Mouse (Mus musculus) gonadal fat pad, adult 2 months (tissue): ENCODE measurements around the gene Amd1. TPM values are rescaled to one million over a fixed set of nuclear protein-coding genes. Genes with fewer than 3 reads are reported as not detected.
A peak's percentile ranks its signal among the peaks of the same experiment; 100 is the strongest.

Source experiments
- DNase-seq: peaks from one replicate; pipeline ENCODE4 v3.0.0-alpha.2; 2012; ENCODE audit warnings: low read depth
- polyA plus RNA-seq: library from polyadenylated mRNA; depleted of rRNA; stranded (reverse); fragments of >200 nt; gene quantifications from 2 replicates; pipeline ENCODE4 v1.2.3, GENCODE M21; 2012; rRNA removed

Amd1 gene
- polyA plus RNA-seq, 1 experiment = 18.4 TPM

- DNase-seq = no peak
Measured at GRCm38 (mm10) chr10:40250969-40251368, 51.0 kb downstream of the Amd1 start.

- no peak for DNase-seq
Measured at GRCm38 (mm10) chr10:40249625-40250024, 52.4 kb downstream of the Amd1 start.

GRCm38 (mm10) chr10:40247166-40247716, 54.7 kb downstream of the Amd1 start:
- DNase-seq = no peak

GRCm38 (mm10) chr10:40246374-40247165, 55.4 kb downstream of the Amd1 start, which contains the start of gene Rpf2:
Rpf2 (minus strand) TSS chr10:40247036.
- peak; percentile 26 for DNase-seq

- no peak for DNase-seq
Measured at GRCm38 (mm10) chr10:40237826-40238225, 64.2 kb downstream of the Amd1 start.

Other genes starting within 250 kb of the Amd1 start
- 76.3 and 122 TPM in 2 replicates for gene Slc16a10, start 159.9 kb downstream of the Amd1 start, polyA plus RNA-seq
- 2.3 and 2.8 TPM in 2 replicates for gene Rpf2, start 55.1 kb downstream of the Amd1 start, polyA plus RNA-seq
- 8.3 and 10.2 TPM in 2 replicates for gene Gtf3c6, start 44.1 kb downstream of the Amd1 start, polyA plus RNA-seq
- 5.1 and 6.3 TPM in 2 replicates for gene Cdk19, start 37.4 kb upstream of the Amd1 start, polyA plus RNA-seq